Mouse (Mus musculus): ENCODE results near the gene Ncam2.

Gene Ncam2

GRCm38 (mm10) chr16:81309215-81309614 lies 108.7 kb downstream of the Ncam2 start:
- no peak for DNase-seq

GRCm38 (mm10) chr16:81319037-81319436 lies 118.5 kb downstream of the Ncam2 start:
- DNase-seq, result no peak

- DNase-seq, result peak; percentile 3 to 10
These were observed 130.0 kb downstream of the Ncam2 start for GRCm38 (mm10) chr16:81330539-81330938.

- DNase-seq, result no peak
These were observed 165.4 kb downstream of the Ncam2 start for GRCm38 (mm10) chr16:81365901-81366300.

DNA sequence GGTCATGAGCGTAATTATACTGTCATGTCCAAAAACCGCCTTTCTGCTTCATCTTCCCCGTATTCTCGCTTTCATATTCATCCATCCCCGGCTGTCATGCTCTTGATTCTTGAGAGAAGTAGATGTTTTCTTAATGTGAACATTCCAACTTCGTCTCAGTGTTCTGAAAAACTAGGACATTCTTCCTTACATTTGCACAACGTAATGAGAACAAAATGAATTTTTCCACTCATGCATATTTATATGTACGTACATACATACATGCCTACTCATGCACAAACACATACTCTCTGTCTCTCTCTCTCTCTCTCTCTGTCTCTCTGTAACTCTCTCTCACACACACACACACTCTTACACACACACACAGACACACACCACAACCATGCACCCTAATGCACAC lies 173.7 kb downstream of the Ncam2 start:
- DNase-seq, result no peak

GRCm38 (mm10) chr16:81380434-81380833 lies 179.9 kb downstream of the Ncam2 start:
- DNase-seq, result no peak

GRCm38 (mm10) chr16:81388646-81389045 lies 188.1 kb downstream of the Ncam2 start:
- DNase-seq, result no peak

GRCm38 (mm10) chr16:81434559-81434958 lies 234.1 kb downstream of the Ncam2 start:
- DNase-seq, result no peak

- DNase-seq, result peak in 1 of 2 experiments; percentile 5
These were observed 236.8 kb downstream of the Ncam2 start for GRCm38 (mm10) chr16:81437091-81437867.

GRCm38 (mm10) chr16:81437868-81438249 lies 237.4 kb downstream of the Ncam2 start:
- no peak for DNase-seq

GRCm38 (mm10) chr16:81450851-81451250 lies 250.4 kb downstream of the Ncam2 start:
- DNase-seq, result no peak

DNA sequence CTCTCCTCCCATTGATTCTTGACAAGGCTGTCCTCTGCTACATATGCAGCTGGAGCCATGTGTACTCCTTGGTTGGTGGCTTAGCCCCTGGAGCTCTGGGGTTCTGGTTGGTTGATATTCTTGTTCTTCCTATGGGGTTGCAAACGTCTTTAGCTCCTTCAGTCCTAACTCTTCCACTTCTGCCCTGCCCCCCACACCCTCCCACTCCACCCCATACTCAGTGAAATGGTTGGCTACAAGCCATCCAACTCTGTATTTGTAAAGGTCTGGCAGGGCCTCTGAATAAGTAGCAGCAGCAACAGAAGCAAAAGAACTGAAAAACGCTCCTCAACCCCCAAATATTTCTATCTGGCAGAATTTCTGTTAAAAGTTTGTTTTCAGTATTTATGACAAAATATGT lies 252.5 kb downstream of the Ncam2 start:
- no peak for DNase-seq

GRCm38 (mm10) chr16:81454472-81454871 lies 254.0 kb downstream of the Ncam2 start:
- no peak for DNase-seq

- DNase-seq, result peak in 1 of 2 experiments; percentile 4
These were observed 262.2 kb downstream of the Ncam2 start for GRCm38 (mm10) chr16:81462731-81463130.

- no peak for DNase-seq
These were observed 272.4 kb downstream of the Ncam2 start for GRCm38 (mm10) chr16:81472925-81473324.

- DNase-seq, result no peak
These were observed 280.6 kb downstream of the Ncam2 start for GRCm38 (mm10) chr16:81481058-81481457.

DNA sequence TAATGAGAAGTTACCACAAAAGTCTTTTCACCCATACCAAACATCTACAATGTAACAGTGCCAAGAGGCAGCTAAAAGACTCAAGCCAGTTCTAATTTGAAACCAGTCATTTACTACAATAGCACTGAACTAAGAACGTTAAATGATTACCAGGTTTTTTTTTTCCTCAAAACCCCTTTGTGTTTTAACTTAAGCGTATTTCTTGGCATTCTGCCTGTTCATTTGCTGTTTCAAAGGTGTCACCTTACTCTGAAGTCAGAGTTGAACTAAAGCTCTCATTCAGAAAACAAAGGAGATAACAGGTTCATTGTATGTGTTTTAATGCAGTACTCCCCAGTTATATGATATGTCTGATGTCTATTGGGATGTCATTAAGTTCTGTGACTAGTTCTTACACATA lies 295.6 kb downstream of the Ncam2 start:
- no peak for DNase-seq

DNA sequence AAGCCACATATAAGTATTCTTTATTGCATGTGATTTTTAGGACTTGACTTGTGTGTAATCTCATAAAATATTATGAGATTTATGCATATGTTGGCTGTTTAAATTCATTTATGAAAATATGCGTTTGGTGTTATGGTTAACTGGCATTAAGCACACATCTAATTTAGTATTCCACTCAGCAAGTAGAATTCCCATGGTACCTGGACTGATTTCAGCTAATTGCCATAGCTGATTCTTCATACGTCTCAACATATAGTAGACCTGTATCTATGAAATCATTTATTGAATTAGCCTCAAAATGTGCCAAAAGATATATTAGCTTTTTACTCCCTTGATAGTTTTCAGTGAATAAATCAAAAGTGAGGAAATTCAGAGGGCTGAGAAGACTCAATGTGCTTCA lies 302.1 kb downstream of the Ncam2 start:
- no peak for DNase-seq

GRCm38 (mm10) chr16:81536230-81536629 lies 335.7 kb downstream of the Ncam2 start:
- no peak for DNase-seq

GRCm38 (mm10) chr16:81587565-81588107 lies 387.1 kb downstream of the Ncam2 start:
- DNase-seq, result no peak

DNA sequence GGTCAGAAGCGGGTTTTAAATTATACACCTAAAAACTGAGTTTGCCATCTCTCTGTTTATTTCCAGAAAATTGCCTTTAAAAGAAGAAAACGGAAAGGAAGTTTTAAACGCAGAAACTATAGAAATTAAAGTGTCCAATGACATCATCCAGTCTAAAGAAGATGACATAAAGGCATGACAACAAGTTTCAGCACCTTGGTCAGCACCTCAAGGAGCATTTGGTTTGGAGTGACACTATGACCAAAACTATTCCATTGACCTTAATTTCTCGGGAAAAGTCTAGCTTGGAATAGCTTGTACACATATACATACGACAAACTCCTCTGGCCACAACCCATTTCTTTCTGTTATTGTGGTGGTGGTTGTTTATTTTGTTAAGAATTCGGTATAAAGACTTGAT lies 422.8 kb downstream of the Ncam2 start:
- no peak for DNase-seq

- no peak for DNase-seq
These were observed 423.3 kb downstream of the Ncam2 start for GRCm38 (mm10) chr16:81623776-81624175.

- no peak for DNase-seq
These were observed 449.8 kb downstream of the Ncam2 start for GRCm38 (mm10) chr16:81650286-81650685.

- DNase-seq, result no peak
These were observed 451.1 kb downstream of the Ncam2 start for GRCm38 (mm10) chr16:81651550-81651949.

GRCm38 (mm10) chr16:81656550-81656949 lies 456.1 kb downstream of the Ncam2 start:
- no peak for DNase-seq

All from spleen, adult 18-20 months (tissue).